Mouse (Mus musculus): ENCODE measurements around the gene Lrch4. TPM values are rescaled to one million over a fixed set of nuclear protein-coding genes. Genes with fewer than 3 reads are reported as not detected.

Gene Lrch4
- total RNA-seq, 2 experiments from 2014 or later, result 9.0 to 10.6 TPM

DNA sequence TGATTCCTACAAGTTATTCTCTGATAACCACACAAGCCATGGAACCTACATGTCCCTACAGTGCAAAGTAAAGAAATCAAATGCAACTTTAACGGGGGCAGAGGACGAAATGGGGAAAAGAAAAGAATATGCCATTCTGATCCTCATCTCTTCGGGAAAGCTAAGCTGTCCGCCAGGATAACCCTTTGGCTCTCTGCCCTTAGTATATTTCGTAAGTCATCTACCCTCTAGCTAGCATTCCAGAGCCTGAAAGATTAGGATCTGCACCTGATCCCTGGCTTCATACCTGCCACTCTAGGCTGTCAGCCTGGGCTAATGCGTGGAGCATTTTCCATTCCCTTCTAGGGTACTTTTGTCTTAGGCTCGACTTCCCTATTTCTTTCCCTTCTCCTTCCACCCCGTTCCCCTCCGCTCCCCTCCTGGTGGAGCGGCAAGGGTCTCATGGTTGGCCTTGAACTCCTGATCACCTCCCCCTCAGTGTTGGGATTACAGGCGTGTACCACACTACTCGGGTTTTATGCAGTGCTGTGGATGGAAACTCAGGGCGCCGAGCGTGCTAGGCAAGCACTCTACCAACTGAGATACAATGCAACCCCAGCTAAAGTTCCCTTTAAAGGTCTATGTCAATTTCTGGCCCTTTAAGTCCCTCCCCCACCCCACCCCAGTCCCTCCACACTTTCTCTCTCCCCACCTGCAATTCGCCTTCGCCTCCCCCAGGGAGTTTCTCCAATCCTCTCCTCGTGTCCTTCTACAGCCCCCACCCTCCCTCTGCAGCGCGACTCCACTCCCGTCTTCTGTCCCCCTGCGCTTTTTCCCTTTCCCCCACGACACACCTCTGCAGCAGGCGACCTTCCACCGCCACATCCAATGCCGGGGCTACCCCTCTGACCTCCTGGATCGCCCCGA is 54.7 kb downstream of the Lrch4 start:
- no peak for ATAC-seq (replicated peaks; ENCODE audit: low FRiP score, poor library complexity, severe bottlenecking)

DNA sequence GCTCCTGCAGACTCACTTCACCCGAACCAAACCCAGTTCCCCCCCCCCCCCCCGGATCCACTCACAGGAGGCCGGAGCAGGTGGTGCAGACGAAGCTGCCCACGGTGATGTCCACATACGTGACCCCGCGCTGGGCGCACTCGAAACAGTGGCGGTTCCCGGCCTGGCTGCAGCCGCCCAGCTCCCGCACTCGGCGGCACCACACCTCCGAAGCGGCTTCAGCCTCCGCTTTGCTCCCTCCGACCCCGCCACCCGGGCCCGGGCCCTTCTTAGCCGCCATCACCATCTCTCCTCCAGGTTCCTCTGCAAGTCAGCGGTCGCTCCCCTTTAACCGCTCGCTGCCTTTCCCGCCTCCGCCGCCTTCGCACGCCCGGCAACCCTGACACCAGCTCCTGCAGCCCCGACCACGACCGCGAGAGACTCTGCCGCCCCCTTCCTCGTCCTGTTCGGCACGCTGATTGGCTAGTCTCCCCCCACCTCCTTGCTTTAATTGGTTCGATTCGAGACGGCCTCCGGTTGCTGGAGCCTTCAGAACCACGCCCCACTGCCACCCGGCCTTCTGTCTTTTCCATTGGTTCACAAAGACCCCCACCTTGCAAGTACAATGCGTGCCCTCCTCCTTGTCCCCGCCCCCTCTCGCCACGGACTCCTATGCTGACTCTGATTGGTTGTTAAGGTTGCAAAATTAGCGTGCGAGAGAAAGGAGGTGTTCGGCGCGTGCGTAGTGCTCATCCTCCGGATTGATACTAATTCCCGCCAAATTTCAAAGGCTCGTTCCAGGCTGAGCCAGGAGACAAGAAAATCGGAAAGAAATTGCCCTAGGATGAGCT is 55.6 kb downstream of the Lrch4 start, which contains the start of gene Agfg2:
Gene Agfg2 (minus strand): TSS at position 433 of the 830 bp plus-strand sequence.
- peak; percentile 84 for ATAC-seq (replicated peaks; ENCODE audit: low FRiP score, poor library complexity, severe bottlenecking)

DNA sequence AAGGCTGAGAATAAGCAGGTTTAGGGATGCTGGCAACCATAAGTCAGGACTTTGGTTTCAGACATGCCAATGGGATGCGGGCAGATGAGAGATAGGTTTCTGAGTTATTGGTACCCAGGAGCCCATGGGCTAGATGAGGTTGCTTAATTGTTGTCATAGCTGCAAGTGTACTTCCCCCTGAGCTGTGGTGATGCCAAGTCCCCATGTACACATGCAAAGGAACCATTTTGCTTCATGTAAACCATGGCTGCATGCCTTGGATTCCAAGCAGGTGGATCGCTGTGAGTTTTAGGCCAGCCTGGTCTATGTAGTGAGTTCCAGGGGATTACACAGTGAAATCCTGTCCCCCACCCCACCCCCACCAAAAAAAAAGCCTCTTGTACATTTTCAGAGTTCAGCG is 56.7 kb downstream of the Lrch4 start:
- ATAC-seq (replicated peaks; ENCODE audit: low FRiP score, poor library complexity, severe bottlenecking), result no peak

DNA sequence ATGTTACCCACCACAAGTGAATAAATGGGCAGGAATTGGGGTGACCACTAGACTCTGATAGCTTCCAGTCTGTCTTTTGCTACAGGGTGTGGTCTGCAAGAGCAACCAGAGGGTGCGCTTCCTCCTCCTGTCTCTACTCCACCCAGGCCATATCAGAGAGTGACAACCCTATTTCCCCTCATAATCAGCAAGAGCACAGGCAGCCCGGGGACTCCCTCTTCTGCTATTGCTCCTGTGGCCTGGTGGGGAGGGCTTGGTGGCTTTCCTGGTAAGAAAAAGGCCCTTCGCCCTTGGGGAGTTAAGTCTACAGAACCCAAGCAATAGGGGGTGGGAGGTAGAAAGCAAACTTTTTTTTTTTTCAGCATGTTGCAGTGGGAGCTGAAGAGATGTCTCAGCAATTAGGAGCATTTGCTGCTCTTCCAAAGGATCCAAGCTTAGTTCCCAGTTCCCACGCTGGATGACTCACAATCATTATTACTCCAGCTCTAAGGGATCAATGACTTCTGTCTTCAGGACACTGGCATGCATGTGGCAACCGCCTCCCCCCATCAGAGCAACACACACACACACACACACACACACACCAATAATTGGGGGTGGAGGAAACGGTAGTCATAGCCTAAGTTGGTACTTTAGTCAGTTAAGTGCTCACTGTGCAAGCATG is 57.3 kb downstream of the Lrch4 start:
- ATAC-seq (replicated peaks; ENCODE audit: low FRiP score, poor library complexity, severe bottlenecking), result peak; percentile 83

DNA sequence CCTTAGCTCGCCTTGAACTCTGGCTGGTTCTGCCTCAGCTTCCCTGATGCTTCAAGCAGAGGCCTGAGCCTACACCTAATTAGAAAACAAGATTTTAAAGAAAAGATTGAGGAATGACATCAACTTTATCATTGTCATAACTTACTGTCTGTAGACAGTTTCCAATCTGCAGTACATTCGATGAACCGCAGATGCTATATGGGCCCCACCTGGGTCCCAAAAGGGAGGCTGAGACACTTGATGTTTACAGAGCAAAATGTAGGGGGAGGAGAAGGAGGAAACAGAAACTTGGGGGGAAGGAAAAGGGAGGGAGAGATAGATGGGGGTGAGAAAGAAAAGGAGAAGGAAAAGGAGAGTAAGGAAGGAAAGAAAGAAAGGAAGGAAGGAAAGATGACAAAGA is 61.1 kb downstream of the Lrch4 start:
- no peak for ATAC-seq (replicated peaks; ENCODE audit: low FRiP score, poor library complexity, severe bottlenecking)

DNA sequence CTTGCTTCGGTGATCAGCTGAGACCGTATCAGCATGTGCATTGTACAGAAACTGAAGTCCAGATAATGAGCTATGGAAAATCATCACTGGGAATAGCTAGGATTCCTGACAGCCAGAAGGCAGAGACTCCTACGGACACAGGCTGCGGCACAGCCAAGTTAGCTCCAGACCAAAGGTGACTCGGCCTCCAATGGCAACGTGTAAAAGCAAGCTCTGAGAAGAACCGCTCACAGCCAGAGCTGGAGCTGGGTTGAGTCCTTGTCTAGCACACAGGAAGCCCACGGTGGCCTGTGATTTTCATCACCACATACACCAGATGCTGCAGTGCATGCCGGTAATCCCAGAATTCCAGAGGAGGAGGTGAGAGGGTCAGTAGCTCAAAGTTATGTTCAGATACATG is 61.6 kb downstream of the Lrch4 start:
- ATAC-seq (replicated peaks; ENCODE audit: low FRiP score, poor library complexity, severe bottlenecking), result no peak

Other genes starting within 250 kb of the Lrch4 start
- gene Zan, start 152.1 kb upstream of the Lrch4 start, total RNA-seq (2015; ENCODE audit: low replicate concordance), result not detected in 2 replicates
- not detected in 2 replicates for gene Zan, start 152.1 kb upstream of the Lrch4 start, total RNA-seq (2017; ENCODE audit: low replicate concordance)
- 9.0 TPM in 1 of 2 replicates, not detected in the other for gene Pop7, start 126.6 kb upstream of the Lrch4 start, total RNA-seq (2015; ENCODE audit: low replicate concordance)
- gene Pop7, start 126.6 kb upstream of the Lrch4 start, total RNA-seq (2017; ENCODE audit: low replicate concordance), result 4.4 and 7.2 TPM in 2 replicates
- gene Gigyf1, start 110.6 kb upstream of the Lrch4 start, total RNA-seq (2015; ENCODE audit: low replicate concordance), result 5.6 and 6.1 TPM in 2 replicates
- gene Gigyf1, start 110.6 kb upstream of the Lrch4 start, total RNA-seq (2017; ENCODE audit: low replicate concordance), result 5.3 and 8.4 TPM in 2 replicates
- not detected in 2 replicates for gene Epo, start 95.9 kb upstream of the Lrch4 start, total RNA-seq (2015; ENCODE audit: low replicate concordance)
- not detected in 2 replicates for gene Epo, start 95.9 kb upstream of the Lrch4 start, total RNA-seq (2017; ENCODE audit: low replicate concordance)
- gene Gnb2, start 95.6 kb upstream of the Lrch4 start, total RNA-seq (2015; ENCODE audit: low replicate concordance), result 77.0 and 113 TPM in 2 replicates
- gene Gnb2, start 95.6 kb upstream of the Lrch4 start, total RNA-seq (2017; ENCODE audit: low replicate concordance), result 94.2 and 96.3 TPM in 2 replicates
- not detected in 2 replicates for gene Actl6b, start 75.6 kb upstream of the Lrch4 start, total RNA-seq (2015; ENCODE audit: low replicate concordance)
- gene Actl6b, start 75.6 kb upstream of the Lrch4 start, total RNA-seq (2017; ENCODE audit: low replicate concordance), result not detected in 2 replicates
- 11.9 and 16.5 TPM in 2 replicates for gene Tfr2, start 59.3 kb upstream of the Lrch4 start, total RNA-seq (2015; ENCODE audit: low replicate concordance)
- 11.8 and 13.7 TPM in 2 replicates for gene Tfr2, start 59.3 kb upstream of the Lrch4 start, total RNA-seq (2017; ENCODE audit: low replicate concordance)
- 18.6 and 37.2 TPM in 2 replicates for gene Mospd3, start 28.1 kb upstream of the Lrch4 start, total RNA-seq (2015; ENCODE audit: low replicate concordance)
- 0.43 TPM in 1 of 2 replicates, not detected in the other for gene Mospd3, start 28.1 kb upstream of the Lrch4 start, total RNA-seq (2017; ENCODE audit: low replicate concordance)
- gene Pcolce, start 15.3 kb upstream of the Lrch4 start, total RNA-seq (2015; ENCODE audit: low replicate concordance), result not detected in 2 replicates
- not detected in 2 replicates for gene Pcolce, start 15.3 kb upstream of the Lrch4 start, total RNA-seq (2017; ENCODE audit: low replicate concordance)
- gene Fbxo24, start 119 bp upstream of the Lrch4 start, total RNA-seq (2015; ENCODE audit: low replicate concordance), result not detected in 2 replicates
- not detected in 2 replicates for gene Fbxo24, start 119 bp upstream of the Lrch4 start, total RNA-seq (2017; ENCODE audit: low replicate concordance)
- 1.9 and 6.3 TPM in 2 replicates for gene Gm20605, start 54 bp downstream of the Lrch4 start, total RNA-seq (2015; ENCODE audit: low replicate concordance)
- 0.94 and 4.7 TPM in 2 replicates for gene Gm20605, start 54 bp downstream of the Lrch4 start, total RNA-seq (2017; ENCODE audit: low replicate concordance)
- 11.0 and 17.1 TPM in 2 replicates for gene Sap25, start 12.2 kb downstream of the Lrch4 start, total RNA-seq (2015; ENCODE audit: low replicate concordance)
- 3.1 and 4.8 TPM in 2 replicates for gene Sap25, start 12.2 kb downstream of the Lrch4 start, total RNA-seq (2017; ENCODE audit: low replicate concordance)
- gene Irs3, start 16.6 kb downstream of the Lrch4 start, total RNA-seq (2015; ENCODE audit: low replicate concordance), result not detected in 2 replicates
- gene Irs3, start 16.6 kb downstream of the Lrch4 start, total RNA-seq (2017; ENCODE audit: low replicate concordance), result not detected in 2 replicates
- 9.6 and 12.1 TPM in 2 replicates for gene Agfg2, start 55.6 kb downstream of the Lrch4 start, total RNA-seq (2015; ENCODE audit: low replicate concordance)
- gene Agfg2, start 55.6 kb downstream of the Lrch4 start, total RNA-seq (2017; ENCODE audit: low replicate concordance), result 20.5 and 24.5 TPM in 2 replicates
- 0.38 TPM in 1 of 2 replicates, not detected in the other for gene Nyap1, start 112.5 kb downstream of the Lrch4 start, total RNA-seq (2015; ENCODE audit: low replicate concordance)
- gene Nyap1, start 112.5 kb downstream of the Lrch4 start, total RNA-seq (2017; ENCODE audit: low replicate concordance), result 0.84 and 1.4 TPM in 2 replicates
- 24.5 and 44.6 TPM in 2 replicates for gene Tsc22d4, start 116.6 kb downstream of the Lrch4 start, total RNA-seq (2015; ENCODE audit: low replicate concordance)
- gene Tsc22d4, start 116.6 kb downstream of the Lrch4 start, total RNA-seq (2017; ENCODE audit: low replicate concordance), result 69.5 and 76.3 TPM in 2 replicates
- 6.5 and 24.2 TPM in 2 replicates for gene Ppp1r35, start 149.7 kb downstream of the Lrch4 start, total RNA-seq (2015; ENCODE audit: low replicate concordance)
- 6.4 and 12.0 TPM in 2 replicates for gene Ppp1r35, start 149.7 kb downstream of the Lrch4 start, total RNA-seq (2017; ENCODE audit: low replicate concordance)
- 7.7 and 11.7 TPM in 2 replicates for gene Mepce, start 158.5 kb downstream of the Lrch4 start, total RNA-seq (2015; ENCODE audit: low replicate concordance)
- gene Mepce, start 158.5 kb downstream of the Lrch4 start, total RNA-seq (2017; ENCODE audit: low replicate concordance), result 4.8 and 14.4 TPM in 2 replicates
- 1.7 and 9.2 TPM in 2 replicates for gene Zcwpw1, start 158.7 kb downstream of the Lrch4 start, total RNA-seq (2015; ENCODE audit: low replicate concordance)
- gene Zcwpw1, start 158.7 kb downstream of the Lrch4 start, total RNA-seq (2017; ENCODE audit: low replicate concordance), result 5.5 and 6.1 TPM in 2 replicates
- gene Pilra, start 207.2 kb downstream of the Lrch4 start, total RNA-seq (2015; ENCODE audit: low replicate concordance), result 18.0 and 45.2 TPM in 2 replicates
- gene Pilra, start 207.2 kb downstream of the Lrch4 start, total RNA-seq (2017; ENCODE audit: low replicate concordance), result 13.0 and 21.6 TPM in 2 replicates
- 33.9 and 54.4 TPM in 2 replicates for gene Pilrb1, start 229.0 kb downstream of the Lrch4 start, total RNA-seq (2015; ENCODE audit: low replicate concordance)
- 17.3 and 18.4 TPM in 2 replicates for gene Pilrb1, start 229.0 kb downstream of the Lrch4 start, total RNA-seq (2017; ENCODE audit: low replicate concordance)
- 45.1 and 49.0 TPM in 2 replicates for gene Pilrb2, start 242.7 kb downstream of the Lrch4 start, total RNA-seq (2015; ENCODE audit: low replicate concordance)
- gene Pilrb2, start 242.7 kb downstream of the Lrch4 start, total RNA-seq (2017; ENCODE audit: low replicate concordance), result 12.4 and 30.1 TPM in 2 replicates